Mouse (Mus musculus): ENCODE measurements at regions not wholly inside any gene's neighbourhood (a gene's known extent, or its start where the extent isn't known, plus 50 kb on each side); places are given as distances from the start of the nearest gene placed in this dataset.

DNA sequence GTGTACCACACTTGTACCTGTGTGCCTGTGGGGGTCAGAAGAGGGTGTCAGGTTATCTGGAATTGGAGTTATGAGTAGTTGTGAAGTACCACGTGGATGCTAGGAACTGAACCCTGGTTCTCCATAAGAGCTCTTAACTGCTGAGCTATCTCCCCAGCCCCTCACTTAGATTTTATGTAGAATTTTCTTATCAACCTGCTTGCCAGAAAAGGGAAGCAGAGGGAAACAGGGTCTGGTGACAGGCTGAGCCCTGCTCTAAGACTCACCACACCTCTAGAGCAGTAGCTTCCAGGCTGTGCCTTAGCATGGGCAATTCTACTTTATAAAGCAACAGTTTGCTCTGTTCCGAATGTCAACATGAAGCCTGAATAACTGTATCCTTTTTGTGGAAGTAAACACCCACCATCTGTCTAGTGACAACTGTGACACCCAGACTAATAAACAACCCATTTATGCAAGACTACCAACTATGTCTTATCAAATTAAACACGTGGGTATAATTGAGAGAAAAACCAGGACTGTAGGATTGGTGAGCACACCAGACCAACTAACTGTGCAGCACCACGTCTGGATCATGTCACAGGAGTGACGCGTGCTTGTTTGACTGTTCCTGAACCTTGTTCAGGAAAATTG, 70.8 kb downstream of the Cd24a start:
- H3K9ac ChIP-seq (ENCODE audit: low read depth, low read length): no peak overlapping the region
- no peaks in the 10 kb centered on the region for H3K4me1 ChIP-seq (ENCODE audit: control insufficient read depth, insufficient read depth, low read length)
- 77% methylated on average over 6 of the region's 6 CpGs for WGBS
- no peaks in the 10 kb centered on the region for H3K27me3 ChIP-seq (ENCODE audit: control insufficient read depth, insufficient read depth, low read length)
- no peak overlapping the region for H3K4me3 ChIP-seq (ENCODE audit: insufficient read depth, low read depth, low read length)
- H3K36me3 ChIP-seq (ENCODE audit: control insufficient read depth, insufficient read depth, low read length): no peaks in the 10 kb centered on the region
- no peak for DNase-seq (ENCODE audit: extremely low read depth, low read depth, low spot score)
- H3K27ac ChIP-seq (replicated peaks; ENCODE audit: insufficient read depth, low read depth, low read length): no peak overlapping the region
- TF ChIP-seq CTCF (IDR thresholded peaks at IDR 0.05; ENCODE audit: low read depth, low read length) (no peak), POLR2A (IDR thresholded peaks at IDR 0.05; ENCODE audit: extremely low read depth, insufficient read depth, low read length) (no peak)
- H3K79me2 ChIP-seq (ENCODE audit: control insufficient read depth, insufficient read depth, low read length): no peaks in the 10 kb centered on the region

DNA sequence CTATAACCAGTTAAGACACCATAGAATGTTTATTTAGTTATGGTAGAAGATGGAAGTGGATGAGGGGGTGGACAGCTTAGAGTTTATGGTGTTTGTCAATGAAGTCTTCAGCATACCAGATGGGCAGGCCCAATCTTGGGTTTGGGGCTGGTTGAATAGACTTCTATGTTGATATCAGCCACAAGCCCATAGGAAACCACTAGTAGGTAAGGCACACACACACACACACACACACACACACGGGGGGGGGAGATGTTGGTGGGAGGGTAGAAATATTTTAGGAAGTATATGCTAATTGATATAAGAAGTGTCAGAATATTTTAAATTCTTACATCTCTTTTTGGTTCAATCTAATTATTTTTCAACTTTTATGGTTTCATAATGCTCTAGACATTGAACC, 72.4 kb downstream of the Cd24a start:
- Histone ChIP-seq H3K36me3 (ENCODE audit: control insufficient read depth, insufficient read depth, low read length) (no peaks in the 10 kb centered on the region), H3K79me2 (ENCODE audit: control insufficient read depth, insufficient read depth, low read length) (no peaks in the 10 kb centered on the region), H3K27me3 (ENCODE audit: control insufficient read depth, insufficient read depth, low read length) (no peaks in the 10 kb centered on the region), H3K9ac (ENCODE audit: low read depth, low read length) (no peak overlapping the region), H3K27ac (replicated peaks; ENCODE audit: insufficient read depth, low read depth, low read length) (no peak overlapping the region), H3K4me1 (ENCODE audit: control insufficient read depth, insufficient read depth, low read length) (no peaks in the 10 kb centered on the region), H3K4me3 (ENCODE audit: insufficient read depth, low read depth, low read length) (no peak overlapping the region)
- no peak for DNase-seq (ENCODE audit: extremely low read depth, low read depth, low spot score)
- 64% methylated on average over 1 of the region's 1 CpGs for WGBS
- no peak for TF ChIP-seq CTCF (IDR thresholded peaks at IDR 0.05; ENCODE audit: low read depth, low read length)
- TF ChIP-seq POLR2A (IDR thresholded peaks at IDR 0.05; ENCODE audit: extremely low read depth, insufficient read depth, low read length): no peak

DNA sequence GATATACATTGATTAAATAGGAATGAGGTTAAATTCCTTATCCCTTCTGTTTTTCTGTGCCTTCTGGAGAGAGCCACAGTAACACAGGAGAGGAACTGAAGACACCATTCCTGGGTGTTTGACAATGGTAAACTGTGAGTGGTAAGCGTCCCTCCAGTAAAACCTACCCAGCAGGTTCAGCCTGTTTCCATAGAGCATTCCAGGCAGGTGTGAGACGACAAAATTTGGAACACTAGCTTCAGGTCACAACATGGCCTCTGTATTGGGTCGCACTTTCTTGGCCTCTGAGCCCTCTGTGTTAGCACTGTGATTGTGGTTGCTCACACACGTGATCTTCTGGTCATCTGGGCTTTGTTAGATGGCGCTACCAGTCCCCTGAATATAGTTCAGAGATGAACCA, 73.4 kb downstream of the Cd24a start:
- no peaks in the 10 kb centered on the region for H3K27me3 ChIP-seq (ENCODE audit: control insufficient read depth, insufficient read depth, low read length)
- WGBS: 80% methylated on average over 5 of the region's 5 CpGs
- TF ChIP-seq POLR2A (IDR thresholded peaks at IDR 0.05; ENCODE audit: extremely low read depth, insufficient read depth, low read length) (no peak), CTCF (IDR thresholded peaks at IDR 0.05; ENCODE audit: low read depth, low read length) (no peak)

DNA sequence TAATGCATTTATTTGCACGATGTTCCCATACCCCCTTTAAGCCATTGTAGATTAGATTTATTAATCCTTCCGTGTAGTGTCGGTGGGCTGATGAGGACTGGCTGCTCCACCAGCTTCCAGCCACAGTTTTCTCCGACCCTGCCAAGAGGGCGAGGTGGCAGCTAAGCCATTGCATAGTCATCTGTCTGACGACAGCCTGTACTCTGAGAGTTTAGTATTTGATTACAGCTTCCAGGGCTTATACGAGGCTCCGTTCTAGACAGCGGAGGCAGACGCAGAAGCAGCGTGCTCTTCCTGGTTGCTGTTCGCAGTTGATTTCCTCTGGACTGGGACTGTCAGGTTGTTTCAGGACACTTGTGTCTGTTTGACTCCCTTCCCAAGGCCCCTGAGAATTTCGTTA, 73.8 kb downstream of the Cd24a start:
- TF ChIP-seq POLR2A (IDR thresholded peaks at IDR 0.05; ENCODE audit: extremely low read depth, insufficient read depth, low read length) (no peak), CTCF (IDR thresholded peaks at IDR 0.05; ENCODE audit: low read depth, low read length) (no peak)
- Histone ChIP-seq H3K9ac (ENCODE audit: low read depth, low read length) (no peak overlapping the region), H3K27ac (replicated peaks; ENCODE audit: insufficient read depth, low read depth, low read length) (no peak overlapping the region), H3K4me1 (ENCODE audit: control insufficient read depth, insufficient read depth, low read length) (no peaks in the 10 kb centered on the region), H3K27me3 (ENCODE audit: control insufficient read depth, insufficient read depth, low read length) (no peaks in the 10 kb centered on the region), H3K79me2 (ENCODE audit: control insufficient read depth, insufficient read depth, low read length) (no peaks in the 10 kb centered on the region), H3K4me3 (ENCODE audit: insufficient read depth, low read depth, low read length) (no peak overlapping the region), H3K36me3 (ENCODE audit: control insufficient read depth, insufficient read depth, low read length) (no peaks in the 10 kb centered on the region)
- 90% methylated on average over 13 of the region's 13 CpGs for WGBS
- no peak for DNase-seq (ENCODE audit: extremely low read depth, low read depth, low spot score)

More for the DNA sequence above, 73.4 kb downstream of the Cd24a start:
- Histone ChIP-seq H3K36me3 (ENCODE audit: control insufficient read depth, insufficient read depth, low read length) (no peaks in the 10 kb centered on the region), H3K79me2 (ENCODE audit: control insufficient read depth, insufficient read depth, low read length) (no peaks in the 10 kb centered on the region), H3K27ac (replicated peaks; ENCODE audit: insufficient read depth, low read depth, low read length) (no peak overlapping the region), H3K9ac (ENCODE audit: low read depth, low read length) (no peak overlapping the region), H3K4me1 (ENCODE audit: control insufficient read depth, insufficient read depth, low read length) (no peaks in the 10 kb centered on the region), H3K4me3 (ENCODE audit: insufficient read depth, low read depth, low read length) (no peak overlapping the region)
- DNase-seq (ENCODE audit: extremely low read depth, low read depth, low spot score): no peak

DNA sequence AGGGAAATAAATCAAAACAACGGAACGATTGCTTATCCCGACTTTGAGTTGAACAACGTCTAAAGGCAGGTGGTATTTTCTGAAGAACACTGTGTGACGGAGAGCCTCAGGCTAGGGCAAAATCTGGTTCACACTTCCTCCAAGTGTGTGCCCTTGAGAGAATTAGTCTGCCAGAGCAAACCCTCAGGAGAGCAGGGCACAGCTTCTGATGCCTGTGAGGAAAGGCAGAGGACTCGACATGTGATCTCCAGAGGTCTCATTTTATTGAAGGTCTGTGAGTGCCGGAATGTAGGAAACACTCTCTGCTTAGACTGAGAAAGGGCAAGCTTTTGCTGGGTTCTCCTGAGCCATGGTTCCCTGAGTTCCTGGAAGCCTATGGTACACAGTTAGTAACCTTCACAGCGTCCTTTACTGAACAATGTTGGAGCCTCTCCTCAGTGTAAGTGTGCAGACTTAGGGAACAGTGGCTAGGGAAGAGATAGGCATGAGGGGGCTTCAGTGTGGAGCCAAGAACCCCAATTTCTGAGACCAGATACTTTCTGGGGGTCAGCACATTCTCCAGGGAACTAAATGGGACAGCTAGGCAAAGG, 77.1 kb downstream of the Cd24a start:
- Histone ChIP-seq H3K36me3 (ENCODE audit: control insufficient read depth, insufficient read depth, low read length) (no peaks in the 10 kb centered on the region), H3K9ac (ENCODE audit: low read depth, low read length) (no peak overlapping the region), H3K27me3 (ENCODE audit: control insufficient read depth, insufficient read depth, low read length) (no peaks in the 10 kb centered on the region), H3K79me2 (ENCODE audit: control insufficient read depth, insufficient read depth, low read length) (no peaks in the 10 kb centered on the region), H3K4me1 (ENCODE audit: control insufficient read depth, insufficient read depth, low read length) (no peaks in the 10 kb centered on the region), H3K27ac (replicated peaks; ENCODE audit: insufficient read depth, low read depth, low read length) (no peak overlapping the region), H3K4me3 (ENCODE audit: insufficient read depth, low read depth, low read length) (no peak overlapping the region)
- 83% methylated on average over 8 of the region's 8 CpGs for WGBS
- DNase-seq (ENCODE audit: extremely low read depth, low read depth, low spot score): no peak
- TF ChIP-seq POLR2A (IDR thresholded peaks at IDR 0.05; ENCODE audit: extremely low read depth, insufficient read depth, low read length): no peak
- TF ChIP-seq CTCF (IDR thresholded peaks at IDR 0.05; ENCODE audit: low read depth, low read length): no peak

DNA sequence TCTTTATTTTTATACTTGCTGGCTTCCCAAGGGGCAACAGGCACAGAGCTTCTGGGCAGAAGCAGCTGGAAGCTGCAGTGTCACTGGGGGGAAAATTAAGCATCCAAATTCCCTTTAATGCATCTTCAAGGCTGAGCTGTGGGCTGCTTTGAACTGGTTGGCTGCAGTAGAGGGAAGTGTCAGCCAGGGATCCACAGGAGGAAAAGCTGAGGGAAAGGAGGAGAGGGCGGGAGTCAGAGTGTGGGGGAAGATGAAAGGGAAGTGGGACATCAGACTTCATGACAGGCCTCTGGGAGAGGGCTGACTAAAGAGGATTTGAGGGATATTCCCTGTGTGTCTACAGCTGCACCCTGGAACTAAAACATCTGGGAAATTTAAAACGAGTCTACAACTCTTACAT, 77.6 kb downstream of the Cd24a start:
- H3K36me3 ChIP-seq (ENCODE audit: control insufficient read depth, insufficient read depth, low read length): no peaks in the 10 kb centered on the region
- no peak for TF ChIP-seq POLR2A (IDR thresholded peaks at IDR 0.05; ENCODE audit: extremely low read depth, insufficient read depth, low read length)
- TF ChIP-seq CTCF (IDR thresholded peaks at IDR 0.05; ENCODE audit: low read depth, low read length): no peak
- no peak overlapping the region for H3K27ac ChIP-seq (replicated peaks; ENCODE audit: insufficient read depth, low read depth, low read length)
- no peaks in the 10 kb centered on the region for H3K27me3 ChIP-seq (ENCODE audit: control insufficient read depth, insufficient read depth, low read length)
- 82% methylated on average over 2 of the region's 2 CpGs for WGBS
- H3K79me2 ChIP-seq (ENCODE audit: control insufficient read depth, insufficient read depth, low read length): no peaks in the 10 kb centered on the region
- no peaks in the 10 kb centered on the region for H3K4me1 ChIP-seq (ENCODE audit: control insufficient read depth, insufficient read depth, low read length)
- no peak for DNase-seq (ENCODE audit: extremely low read depth, low read depth, low spot score)
- H3K4me3 ChIP-seq (ENCODE audit: insufficient read depth, low read depth, low read length): no peak overlapping the region
- H3K9ac ChIP-seq (ENCODE audit: low read depth, low read length): no peak overlapping the region
